Mouse (Mus musculus) C2C12 (cell line): Measurements from ENCODE around the gene Sppl3. TPM values are rescaled to one million over a fixed set of nuclear protein-coding genes. Genes with fewer than 3 reads are reported as not detected.

Experiments
- H3K27me3 ChIP-seq: one replicate; pipeline ENCODE4 v1.6.1; 2011; ENCODE audit not compliant: control insufficient read depth, insufficient read depth, insufficient read length
- H3K36me3 ChIP-seq: one replicate; pipeline ENCODE4 v1.6.1; 2011; ENCODE audit not compliant: control insufficient read depth, insufficient read depth
- H3K4me3 ChIP-seq: one replicate; pipeline ENCODE4 v1.5.1; 2011; ENCODE audit warnings: mild to moderate bottlenecking, control low read depth; ENCODE audit not compliant: poor library complexity, insufficient read depth, severe bottlenecking
- H3K79me2 ChIP-seq: one replicate; pipeline ENCODE4 v1.6.1; 2011; ENCODE audit not compliant: control insufficient read depth, insufficient read depth
- H3K79me3 ChIP-seq: one replicate; pipeline ENCODE4 v1.6.1; 2011; ENCODE audit warnings: low read depth, control low read depth
- H3ac ChIP-seq: one replicate; pipeline ENCODE3; 2011; ENCODE audit warnings: low read depth; ENCODE audit not compliant: control insufficient read depth, insufficient read length
- CEBPB ChIP-seq: IDR thresholded peaks from one replicate; pipeline ENCODE4 v1.6.1; 2011; ENCODE audit warnings: low read depth, mild to moderate bottlenecking, control low read depth, moderate library complexity
- CTCF ChIP-seq: IDR thresholded peaks from one replicate; pipeline ENCODE4 v1.5.1; 2011; ENCODE audit not compliant: control insufficient read depth, insufficient read depth, insufficient read length
- FOSL1 ChIP-seq: IDR thresholded peaks from one replicate; pipeline ENCODE4 v1.8.0; 2011; ENCODE audit warnings: mild to moderate bottlenecking, low read length; ENCODE audit not compliant: poor library complexity, insufficient read depth, severe bottlenecking
- MAX ChIP-seq: IDR thresholded peaks from one replicate; pipeline ENCODE4 v1.6.1; 2011; ENCODE audit warnings: mild to moderate bottlenecking, control low read depth
- MYOD1 ChIP-seq: IDR thresholded peaks from one replicate; pipeline ENCODE4 v1.6.1; 2011; ENCODE audit warnings: low read depth; ENCODE audit not compliant: control insufficient read depth, insufficient read length
- MYOG ChIP-seq: IDR thresholded peaks from one replicate; pipeline ENCODE4 v1.6.1; 2011; ENCODE audit not compliant: control insufficient read depth, insufficient read length; ENCODE audit errors: extremely low read depth
- USF1 ChIP-seq: IDR thresholded peaks from one replicate; pipeline ENCODE4 v1.6.1; 2011; ENCODE audit warnings: low read depth, mild to moderate bottlenecking, control low read depth, moderate library complexity
- polyA plus RNA-seq: library from polyadenylated mRNA; unstranded; fragments of >200 nt; fragmentation: generic; extraction: Trizol; gene quantifications from one replicate; pipeline ENCODE4 v1.2.1, GENCODE M21; 2012; ENCODE audit warnings: missing spikeins

Sppl3 gene
- polyA plus RNA-seq, 1 experiment: 24.5 TPM

- Histone ChIP-seq H3K4me3 (no peak overlapping the region), H3K79me2 (no peaks in the 10 kb centered on the region), H3K27me3 (no peaks in the 10 kb centered on the region), H3K36me3 (no peaks in the 10 kb centered on the region), H3ac (no peak overlapping the region), H3K79me3 (no peaks in the 10 kb centered on the region)
- TF ChIP-seq MAX (no peak), CEBPB (no peak), USF1 (no peak), MYOG (no peak), FOSL1 (no peak), MYOD1 (no peak), CTCF (no peak)
These were observed 34.0 kb upstream of the Sppl3 start for GRCm38 (mm10) chr5:114976935-114977334.

GRCm38 (mm10) chr5:114978473-114978872 is 32.5 kb upstream of the Sppl3 start:
- Histone ChIP-seq H3K79me2 (no peaks in the 10 kb centered on the region), H3K4me3 (no peak overlapping the region), H3K27me3 (no peaks in the 10 kb centered on the region), H3K36me3 (no peaks in the 10 kb centered on the region), H3ac (no peak overlapping the region), H3K79me3 (no peaks in the 10 kb centered on the region)
- TF ChIP-seq MYOD1 (no peak), CEBPB (no peak), CTCF (no peak), USF1 (no peak), FOSL1 (no peak), MYOG (no peak), MAX (no peak)

- H3K79me2 ChIP-seq: no peaks in the 10 kb centered on the region
- no peak overlapping the region for H3K4me3 ChIP-seq
- H3K36me3 ChIP-seq: no peaks in the 10 kb centered on the region
- no peaks in the 10 kb centered on the region for H3K27me3 ChIP-seq
- H3K79me3 ChIP-seq: no peaks in the 10 kb centered on the region
- H3ac ChIP-seq: peak overlapping the region; percentile 61
- TF ChIP-seq MYOG (no peak), USF1 (no peak), CEBPB (no peak), CTCF (no peak), MYOD1 (no peak), FOSL1 (no peak), MAX (no peak)
These were observed 32.1 kb upstream of the Sppl3 start for GRCm38 (mm10) chr5:114978888-114979249.

GRCm38 (mm10) chr5:114979250-114980121 is 31.5 kb upstream of the Sppl3 start:
- Histone ChIP-seq H3K79me2 (no peaks in the 10 kb centered on the region), H3ac (peak overlapping the region; percentile 61), H3K27me3 (no peaks in the 10 kb centered on the region), H3K79me3 (no peaks in the 10 kb centered on the region), H3K4me3 (no peak overlapping the region), H3K36me3 (no peaks in the 10 kb centered on the region)
- peak; percentile 93 for TF ChIP-seq CTCF
- no peak for TF ChIP-seq MAX
- TF ChIP-seq USF1: no peak

GRCm38 (mm10) chr5:114980122-114980748 is 30.7 kb upstream of the Sppl3 start:
- no peak for TF ChIP-seq FOSL1
- TF ChIP-seq CTCF: no peak
- no peaks in the 10 kb centered on the region for H3K79me3 ChIP-seq

GRCm38 (mm10) chr5:114982001-114982400 is 28.9 kb upstream of the Sppl3 start:
- Histone ChIP-seq H3ac (no peak overlapping the region), H3K79me2 (no peaks in the 10 kb centered on the region), H3K79me3 (no peaks in the 10 kb centered on the region), H3K4me3 (no peak overlapping the region), H3K36me3 (no peaks in the 10 kb centered on the region), H3K27me3 (no peaks in the 10 kb centered on the region)
- TF ChIP-seq CEBPB (no peak), MAX (no peak), USF1 (no peak), CTCF (no peak), FOSL1 (no peak), MYOG (no peak), MYOD1 (no peak)

More at GRCm38 (mm10) chr5:114980122-114980748, 30.7 kb upstream of the Sppl3 start:
- no peak overlapping the region for H3K4me3 ChIP-seq
- no peaks in the 10 kb centered on the region for H3K36me3 ChIP-seq
- H3K79me2 ChIP-seq: no peaks in the 10 kb centered on the region
- H3K27me3 ChIP-seq: no peaks in the 10 kb centered on the region
- no peak overlapping the region for H3ac ChIP-seq
